Mouse (Mus musculus) intestine, postnatal 0 days (tissue): Measurements from ENCODE around the gene Tiam1. TPM values are rescaled to one million over a fixed set of nuclear protein-coding genes. Genes with fewer than 3 reads are reported as not detected.

Experiments
- ATAC-seq: fragments of 200-750 bp; cut with Nextera tagmentation; 2 replicates; pipeline ENCODE4 v1.8.0; 2017; ENCODE audit warnings: mild to moderate bottlenecking, moderate TSS enrichment, moderate library complexity
- H3K27ac ChIP-seq: fragments of 300-500 bp; sonication (generic); 2 replicates; pipeline ENCODE4 v1.5.1; 2014; ENCODE audit warnings: mild to moderate bottlenecking, low read depth, low read length, moderate library complexity
- H3K27me3 ChIP-seq: fragments of 300-500 bp; sonication (generic); replicated peaks from 2 replicates; pipeline ENCODE4 v1.6.1; 2014; ENCODE audit warnings: low read length, mixed read lengths; ENCODE audit not compliant: control insufficient read depth, insufficient read depth
- H3K36me3 ChIP-seq: fragments of 300-500 bp; sonication (generic); 2 replicates; pipeline ENCODE4 v1.6.1; 2014; ENCODE audit warnings: mild to moderate bottlenecking, moderate library complexity; ENCODE audit not compliant: control insufficient read depth, insufficient read depth
- H3K4me1 ChIP-seq: fragments of 300-500 bp; sonication (generic); replicated peaks from 2 replicates; pipeline ENCODE4 v1.6.1; 2014; ENCODE audit warnings: antibody characterized with exemption, low read length, mixed read lengths; ENCODE audit not compliant: control insufficient read depth, insufficient read depth
- H3K4me2 ChIP-seq: fragments of 300-500 bp; sonication (generic); replicated peaks from 2 replicates; pipeline ENCODE4 v1.6.1; 2014; ENCODE audit warnings: low read depth, mild to moderate bottlenecking, moderate library complexity
- H3K4me3 ChIP-seq: fragments of 300-500 bp; sonication (generic); 2 replicates; pipeline ENCODE4 v1.5.1; 2014; ENCODE audit warnings: low read depth, low read length
- H3K9ac ChIP-seq: fragments of 300-500 bp; sonication (generic); 2 replicates; pipeline ENCODE4 v1.6.1; 2014; ENCODE audit warnings: mild to moderate bottlenecking, low read depth, low read length
- H3K9me3 ChIP-seq: fragments of 300-500 bp; sonication (generic); 2 replicates; pipeline ENCODE4 v1.6.1; 2016; ENCODE audit warnings: mixed run types; ENCODE audit not compliant: control insufficient read depth
- CTCF ChIP-seq: sonication (generic); IDR thresholded peaks from 2 replicates; pipeline ENCODE4 v1.5.1; 2016; ENCODE audit warnings: low read depth, mild to moderate bottlenecking, control low read depth, antibody characterized with exemption, moderate library complexity
- WGBS: fragments of 180-500 bp; shearing (Covaris S2); extraction: QIAGEN DNeasy Blood & Tissue Kit; methylation state at CpG from one replicate; pipeline ENCODE4 v1.1.7; 2014; 5-methylcytosine and 5-hydroxymethylcytosine counted together
- polyA plus RNA-seq: library from polyadenylated mRNA; unstranded; fragments of >200 nt; fragmentation: Nextera tagmentation; extraction: Ambion mirVana; gene quantifications from 2 replicates; pipeline ENCODE4 v1.2.1, GENCODE M21; 2015

Tiam1 gene
- polyA plus RNA-seq, 1 experiment from 2014 or later = 3.3 TPM

DNA sequence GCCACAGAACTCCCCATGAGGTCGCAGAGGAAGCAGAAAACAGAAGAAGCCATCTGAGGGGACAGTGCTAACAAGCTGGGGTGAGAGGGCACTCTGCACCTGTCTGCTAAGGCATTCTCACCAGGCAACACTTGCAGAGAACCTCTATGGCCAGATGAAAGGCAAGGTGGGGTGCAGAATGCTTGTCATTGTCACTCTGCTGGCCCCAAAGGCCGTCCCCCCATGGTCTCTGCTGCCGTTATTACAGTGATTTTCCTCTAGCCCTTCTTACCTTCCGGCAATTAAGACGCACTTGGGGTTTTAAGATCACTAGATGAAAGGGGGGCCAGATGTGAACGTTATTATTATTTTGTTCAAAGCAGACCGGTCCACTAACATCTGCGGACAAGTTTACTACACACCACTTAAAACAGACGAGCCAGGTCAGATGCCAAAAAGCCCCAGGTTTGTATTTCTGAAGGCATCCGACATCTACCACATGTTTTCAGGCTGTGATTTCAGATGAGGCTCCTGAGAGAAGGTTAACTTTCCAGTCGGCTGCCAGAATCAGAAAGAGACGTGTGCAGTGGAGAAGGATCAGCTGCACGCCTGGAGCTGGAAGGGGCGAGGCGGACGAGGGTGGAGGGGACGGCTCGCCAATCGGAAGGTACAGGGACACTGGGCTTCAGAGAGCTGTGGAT lies 198.8 kb downstream of the Tiam1 start:
- Histone ChIP-seq H3K36me3 (no peaks in the 10 kb centered on the region), H3K4me1 (no peaks in the 10 kb centered on the region), H3K27me3 (no peaks in the 10 kb centered on the region), H3K27ac (no peak overlapping the region), H3K4me3 (no peak overlapping the region), H3K4me2 (no peak overlapping the region), H3K9me3 (no peaks in the 10 kb centered on the region; the same call in 1 of the 2 replicates), H3K9ac (no peak overlapping the region)
- TF ChIP-seq CTCF = no peak
- no peak for ATAC-seq
- 74% methylated on average over 19 of the region's 19 CpGs for WGBS

DNA sequence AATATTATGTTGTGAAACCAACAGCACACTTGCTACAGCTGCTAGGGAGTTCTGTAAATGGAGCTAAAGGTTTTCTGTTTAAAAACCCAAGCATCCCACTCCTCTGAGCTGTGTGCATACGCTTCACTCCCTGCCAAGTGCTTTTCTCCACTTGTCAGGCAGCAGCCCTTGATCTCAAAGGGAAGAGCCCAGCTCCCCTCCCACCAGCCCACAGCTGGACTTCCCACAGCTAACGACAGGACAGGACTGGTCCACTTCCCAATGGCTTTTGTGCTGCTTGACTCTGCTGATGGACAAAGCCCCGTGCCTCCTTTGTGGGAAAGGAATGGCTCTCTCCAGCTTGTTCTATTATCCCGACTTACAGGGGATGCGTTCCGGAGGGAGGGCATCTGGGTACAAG lies 199.5 kb downstream of the Tiam1 start:
- H3K9ac ChIP-seq = no peak overlapping the region
- TF ChIP-seq CTCF = no peak
- ATAC-seq = no peak
- WGBS = 64% methylated on average over 6 of the region's 6 CpGs
- H3K4me1 ChIP-seq = no peaks in the 10 kb centered on the region
- H3K4me2 ChIP-seq = no peak overlapping the region
- H3K27ac ChIP-seq = no peak overlapping the region
- H3K36me3 ChIP-seq = no peaks in the 10 kb centered on the region
- H3K27me3 ChIP-seq = no peaks in the 10 kb centered on the region
- H3K9me3 ChIP-seq = no peaks in the 10 kb centered on the region; the same call in 1 of the 2 replicates
- no peak overlapping the region for H3K4me3 ChIP-seq

DNA sequence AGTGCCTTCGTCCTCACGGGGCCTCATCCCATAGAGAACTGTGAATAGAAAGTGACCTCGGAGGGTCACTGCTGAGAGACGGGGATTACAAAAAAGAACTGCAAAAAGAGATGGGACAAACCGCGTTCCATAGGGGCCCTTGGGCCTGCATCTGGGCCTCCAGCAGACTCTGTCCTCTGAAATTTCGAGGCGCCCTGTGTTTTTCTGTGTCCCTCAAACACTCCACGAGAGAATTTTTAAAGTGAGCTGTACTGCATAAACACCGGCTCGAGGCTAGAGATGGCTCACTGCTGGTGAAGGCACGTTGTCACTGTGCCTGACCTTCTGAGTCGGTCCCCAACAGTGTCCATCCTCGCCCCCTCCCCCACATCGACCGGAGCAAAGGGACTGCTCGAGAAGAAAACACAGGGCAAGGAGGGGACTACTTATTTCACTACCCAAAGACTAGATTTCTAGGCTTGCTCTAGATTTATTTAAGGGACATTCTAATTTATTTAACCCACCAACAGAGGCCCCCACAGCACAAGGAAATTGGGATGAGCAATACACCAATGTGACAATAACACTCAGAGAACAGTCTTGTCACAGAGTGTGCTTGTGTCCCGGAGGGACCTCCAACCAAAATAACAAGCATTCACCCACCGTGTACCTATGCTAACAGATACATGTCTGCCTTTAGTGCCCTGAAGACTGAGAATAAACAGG lies 200.2 kb downstream of the Tiam1 start:
- Histone ChIP-seq H3K4me1 (no peaks in the 10 kb centered on the region), H3K9me3 (no peaks in the 10 kb centered on the region; the same call in 1 of the 2 replicates), H3K4me2 (no peak overlapping the region), H3K27ac (no peak overlapping the region), H3K27me3 (no peaks in the 10 kb centered on the region), H3K4me3 (no peak overlapping the region), H3K9ac (no peak overlapping the region), H3K36me3 (no peaks in the 10 kb centered on the region)
- no peak for ATAC-seq
- TF ChIP-seq CTCF = peak; percentile 51
- 61% methylated on average over 19 of the region's 19 CpGs for WGBS

DNA sequence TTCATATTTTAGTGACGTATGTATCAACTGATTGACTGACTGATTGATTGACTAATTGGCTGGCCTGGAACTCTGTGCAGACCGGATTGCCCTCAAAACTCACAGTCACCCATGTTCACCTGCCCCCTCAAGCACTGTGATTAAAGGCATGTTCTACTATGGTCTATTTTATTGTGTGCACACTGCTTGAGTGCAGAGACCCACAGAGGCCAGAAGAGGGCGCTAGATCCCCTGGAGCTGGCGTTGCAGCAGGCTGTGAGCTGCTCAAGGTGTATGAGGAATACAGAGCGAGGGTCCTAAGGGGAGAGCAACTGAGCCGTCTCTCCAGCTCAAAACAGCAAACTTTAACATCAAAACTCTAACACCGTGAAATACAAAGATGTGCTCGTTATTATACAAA lies 202.9 kb downstream of the Tiam1 start:
- H3K4me3 ChIP-seq = no peak overlapping the region
- 91% methylated on average over 8 of the region's 8 CpGs for WGBS
- no peak overlapping the region for H3K9ac ChIP-seq
- H3K27me3 ChIP-seq = no peaks in the 10 kb centered on the region
- no peak overlapping the region for H3K4me2 ChIP-seq
- TF ChIP-seq CTCF = peak; percentile 36
- no peaks in the 10 kb centered on the region for H3K4me1 ChIP-seq
- no peaks in the 10 kb centered on the region; the same call in 1 of the 2 replicates for H3K9me3 ChIP-seq
- ATAC-seq = no peak
- no peak overlapping the region for H3K27ac ChIP-seq
- H3K36me3 ChIP-seq = no peaks in the 10 kb centered on the region

DNA sequence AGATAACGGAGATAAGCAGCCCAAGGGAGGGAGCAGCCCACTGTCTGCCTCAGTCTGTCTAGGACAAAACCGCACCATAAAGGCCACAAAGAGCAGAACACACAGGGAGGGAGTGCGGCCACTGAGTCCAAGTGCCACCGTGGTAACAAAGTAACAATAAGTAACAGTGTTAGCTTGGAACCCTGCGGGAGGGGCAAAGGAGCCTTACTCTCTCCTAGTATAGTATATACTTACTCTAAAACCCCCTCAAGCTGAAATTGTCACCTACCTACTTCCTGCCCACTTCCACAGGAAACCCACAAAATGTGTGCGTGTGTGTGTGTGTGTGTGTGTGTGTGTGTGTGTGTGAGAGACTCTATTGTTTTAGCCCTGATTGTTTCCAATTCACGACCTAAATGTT lies 205.3 kb downstream of the Tiam1 start:
- Histone ChIP-seq H3K27ac (no peak overlapping the region), H3K4me3 (no peak overlapping the region), H3K4me2 (no peak overlapping the region), H3K4me1 (no peaks in the 10 kb centered on the region), H3K9me3 (no peaks in the 10 kb centered on the region; the same call in 1 of the 2 replicates), H3K27me3 (no peaks in the 10 kb centered on the region), H3K36me3 (no peaks in the 10 kb centered on the region), H3K9ac (no peak overlapping the region)
- ATAC-seq = no peak
- TF ChIP-seq CTCF = no peak
- WGBS = 57% methylated on average over 7 of the region's 7 CpGs

DNA sequence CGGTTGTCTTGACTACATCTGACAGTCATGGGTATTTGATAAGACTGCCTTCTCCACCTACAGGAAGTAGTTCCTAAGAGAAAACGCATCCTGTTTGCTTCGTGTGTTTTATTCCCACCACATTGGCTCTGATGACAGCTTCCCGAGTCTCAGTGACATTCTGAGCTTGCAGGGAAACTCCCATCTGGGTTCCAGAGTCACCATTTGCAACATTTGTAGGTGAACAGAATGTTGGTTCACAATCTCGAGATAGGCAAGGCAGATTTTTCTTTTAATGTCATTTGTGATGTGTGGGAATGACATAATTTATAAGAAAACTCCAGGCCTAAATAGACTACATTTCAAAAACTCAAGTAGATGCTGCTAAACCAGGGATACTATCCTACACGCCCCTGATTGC lies 207.0 kb downstream of the Tiam1 start:
- H3K27me3 ChIP-seq = no peaks in the 10 kb centered on the region
- WGBS = 64% methylated on average over 6 of the region's 6 CpGs
- ATAC-seq = no peak
- H3K4me2 ChIP-seq = no peak overlapping the region
- no peaks in the 10 kb centered on the region for H3K4me1 ChIP-seq
- H3K27ac ChIP-seq = no peak overlapping the region
- no peak overlapping the region for H3K9ac ChIP-seq
- H3K9me3 ChIP-seq = no peaks in the 10 kb centered on the region; the same call in 1 of the 2 replicates
- H3K4me3 ChIP-seq = no peak overlapping the region
- H3K36me3 ChIP-seq = no peaks in the 10 kb centered on the region
- TF ChIP-seq CTCF = no peak
